Mouse (Mus musculus) liver, adult 2 months (tissue): Measurements from ENCODE around the gene Mea1.

Source experiments
- CTCF ChIP-seq: fragments of 200-500 bp; IDR thresholded peaks from 2 replicates; pipeline ENCODE4 v1.5.1; 2011; ENCODE audit warnings: low read depth, low read length, control low read depth
- POLR2A ChIP-seq: fragments of 200-500 bp; IDR thresholded peaks from 2 replicates; pipeline ENCODE4 v1.6.1; 2011; ENCODE audit warnings: low read length, control low read depth; ENCODE audit not compliant: insufficient read depth; ENCODE audit errors: extremely low read depth

GRCm38 (mm10) chr17:46725731-46726645 is 47.4 kb downstream of the Mea1 start:
- no peak for TF ChIP-seq CTCF
- 0 out of 2 replicates have a peak, but pooled peaks have one; percentile 25 for TF ChIP-seq POLR2A
